Mouse (Mus musculus): ENCODE data around the gene Scnm1. TPM values are rescaled to one million over a fixed set of nuclear protein-coding genes. Genes with fewer than 3 reads are reported as not detected.

The Scnm1 gene
- polyA plus RNA-seq, 1 experiment = 48.5 TPM

DNA sequence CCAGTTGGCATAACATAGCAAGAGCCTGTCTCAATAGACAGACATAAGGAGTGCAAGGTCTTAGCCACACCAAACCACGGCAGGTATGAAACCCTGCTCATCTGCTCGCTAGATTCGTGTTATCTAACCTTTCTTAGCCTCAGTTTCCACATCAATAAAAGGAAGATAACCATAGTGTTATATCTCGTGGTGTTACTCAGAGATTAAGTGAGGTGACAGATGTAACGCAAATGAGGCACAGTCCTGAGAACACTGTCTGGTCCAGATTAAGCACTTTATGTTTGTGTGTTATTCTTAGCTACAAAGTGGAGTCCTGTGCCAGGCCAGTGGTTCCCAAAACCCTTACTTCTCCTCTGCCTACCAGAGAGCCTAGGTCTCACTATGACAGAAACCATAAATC is 31.0 kb upstream of the Scnm1 start:
- no peak for TF ChIP-seq POLR2A (IDR thresholded peaks at IDR 0.05; ENCODE audit: insufficient read depth, low read length)
- TF ChIP-seq CTCF (IDR thresholded peaks at IDR 0.05; ENCODE audit: low read depth, low read length) = no peak
- TF ChIP-seq EP300 (IDR thresholded peaks at IDR 0.05; ENCODE audit: insufficient read depth, low read depth, low read length) = no peak
- H3K9me3 ChIP-seq (replicated peaks; ENCODE audit: control insufficient read depth, insufficient read depth, low read length, poor library complexity, severe bottlenecking) = no peaks in the 10 kb centered on the region
- peaks cover 18% of the 10 kb centered on the region for H3K4me1 ChIP-seq (ENCODE audit: control insufficient read depth, insufficient read depth, low read length)
- H3K36me3 ChIP-seq (ENCODE audit: control insufficient read depth, insufficient read depth, low read length, poor library complexity, severe bottlenecking) = no peaks in the 10 kb centered on the region
- no peak overlapping the region for H3K27ac ChIP-seq (ENCODE audit: insufficient read depth, low read length)
- no peak overlapping the region for H3K9ac ChIP-seq (ENCODE audit: low read depth, poor library complexity, severe bottlenecking)
- H3K4me3 ChIP-seq (ENCODE audit: low read depth, low read length) = no peak overlapping the region
- H3K27me3 ChIP-seq (ENCODE audit: control insufficient read depth, insufficient read depth, low read length, poor library complexity, severe bottlenecking) = no peaks in the 10 kb centered on the region

DNA sequence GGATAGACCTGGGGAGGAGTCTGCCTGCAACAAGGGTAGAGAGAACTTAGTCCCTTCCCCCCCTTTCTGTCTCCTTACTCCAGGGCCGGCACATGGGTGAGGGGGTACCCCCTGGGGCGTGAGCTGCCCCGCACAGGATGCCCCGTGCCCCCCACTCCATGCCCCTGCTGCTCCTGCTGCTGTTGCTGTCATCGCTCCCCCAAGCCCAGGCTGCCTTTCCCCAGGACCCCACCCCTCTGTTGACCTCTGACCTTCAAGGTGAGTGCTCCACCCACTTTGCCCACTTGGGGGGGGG is 30.4 kb upstream of the Scnm1 start:
- Histone ChIP-seq H3K36me3 (ENCODE audit: control insufficient read depth, insufficient read depth, low read length, poor library complexity, severe bottlenecking) (no peaks in the 10 kb centered on the region), H3K27me3 (ENCODE audit: control insufficient read depth, insufficient read depth, low read length, poor library complexity, severe bottlenecking) (no peaks in the 10 kb centered on the region)
- TF ChIP-seq POLR2A (IDR thresholded peaks at IDR 0.05; ENCODE audit: insufficient read depth, low read length) = no peak
- TF ChIP-seq CTCF (IDR thresholded peaks at IDR 0.05; ENCODE audit: low read depth, low read length) = no peak
- no peak for TF ChIP-seq EP300 (IDR thresholded peaks at IDR 0.05; ENCODE audit: insufficient read depth, low read depth, low read length)

DNA sequence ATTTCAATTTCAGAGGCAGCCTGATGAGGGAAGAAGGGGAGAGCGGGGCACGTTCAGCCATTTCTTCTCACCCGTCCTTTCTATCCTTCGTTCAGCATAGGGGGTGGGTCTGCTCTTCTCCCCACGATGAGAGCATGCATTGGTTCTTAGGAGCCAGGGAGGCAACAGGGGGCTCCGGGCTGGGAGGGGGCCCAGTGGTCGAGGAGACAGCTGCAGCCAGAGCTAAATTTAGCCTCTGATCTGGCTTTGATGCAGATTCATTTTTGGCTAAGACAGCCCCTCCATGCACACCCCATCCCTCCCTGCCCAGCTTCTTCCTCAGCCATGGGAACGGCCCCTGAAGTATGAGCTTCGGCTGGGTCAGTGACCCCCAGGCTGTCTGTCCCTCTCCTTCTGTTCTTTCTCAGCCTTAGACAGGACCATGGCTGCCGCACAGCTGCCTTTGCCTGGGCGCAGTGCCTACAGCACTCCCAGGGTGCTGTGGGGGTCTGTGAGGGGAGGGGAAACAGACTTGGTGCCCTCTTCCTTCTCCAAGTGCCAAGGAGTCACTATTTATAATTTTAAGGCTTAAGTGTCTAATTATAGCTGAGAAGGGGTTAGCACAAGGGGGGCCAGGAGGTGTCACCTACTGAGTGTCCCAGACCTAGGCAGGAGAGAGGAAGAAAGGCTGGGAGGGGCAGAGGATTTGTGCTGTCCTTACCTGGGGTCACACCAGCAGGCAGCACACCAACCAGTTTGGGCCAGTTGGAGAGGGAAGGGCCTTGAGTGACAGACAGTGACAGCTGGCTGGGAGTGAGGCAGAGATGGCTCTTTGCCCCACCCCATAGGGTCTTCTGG is 29.8 kb upstream of the Scnm1 start:
- H3K36me3 ChIP-seq (ENCODE audit: control insufficient read depth, insufficient read depth, low read length, poor library complexity, severe bottlenecking) = no peaks in the 10 kb centered on the region
- H3K4me3 ChIP-seq (ENCODE audit: low read depth, low read length) = no peak overlapping the region
- no peak overlapping the region for H3K9ac ChIP-seq (ENCODE audit: low read depth, poor library complexity, severe bottlenecking)
- H3K27me3 ChIP-seq (ENCODE audit: control insufficient read depth, insufficient read depth, low read length, poor library complexity, severe bottlenecking) = no peaks in the 10 kb centered on the region
- H3K4me1 ChIP-seq (ENCODE audit: control insufficient read depth, insufficient read depth, low read length) = peaks cover 18% of the 10 kb centered on the region
- no peaks in the 10 kb centered on the region for H3K9me3 ChIP-seq (replicated peaks; ENCODE audit: control insufficient read depth, insufficient read depth, low read length, poor library complexity, severe bottlenecking)
- H3K27ac ChIP-seq (ENCODE audit: insufficient read depth, low read length) = no peak overlapping the region
- no peak for TF ChIP-seq POLR2A (IDR thresholded peaks at IDR 0.05; ENCODE audit: insufficient read depth, low read length)
- peak; percentile 77; the same call in 1 of the 2 replicates for TF ChIP-seq EP300 (IDR thresholded peaks at IDR 0.05; ENCODE audit: insufficient read depth, low read depth, low read length)

More for the DNA sequence above, 30.4 kb upstream of the Scnm1 start:
- Histone ChIP-seq H3K9ac (ENCODE audit: low read depth, poor library complexity, severe bottlenecking) (no peak overlapping the region), H3K9me3 (replicated peaks; ENCODE audit: control insufficient read depth, insufficient read depth, low read length, poor library complexity, severe bottlenecking) (no peaks in the 10 kb centered on the region), H3K4me3 (ENCODE audit: low read depth, low read length) (no peak overlapping the region), H3K4me1 (ENCODE audit: control insufficient read depth, insufficient read depth, low read length) (peaks cover 18% of the 10 kb centered on the region), H3K27ac (ENCODE audit: insufficient read depth, low read length) (no peak overlapping the region)

DNA sequence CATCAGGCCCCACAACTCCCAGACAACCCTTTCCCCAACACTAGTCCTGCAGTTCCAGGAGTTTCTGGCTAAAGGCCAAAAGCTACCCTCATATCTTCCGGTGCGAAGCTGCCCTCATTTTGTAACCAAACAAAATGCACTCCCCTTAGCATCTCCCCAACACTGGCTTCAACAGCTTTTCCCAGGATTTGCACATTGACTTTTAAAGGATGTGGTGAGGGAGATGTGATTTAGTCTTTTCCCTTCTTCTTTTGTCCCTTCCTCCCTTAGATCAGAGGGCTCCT is 28.5 kb upstream of the Scnm1 start:
- Histone ChIP-seq H3K36me3 (ENCODE audit: control insufficient read depth, insufficient read depth, low read length, poor library complexity, severe bottlenecking) (no peaks in the 10 kb centered on the region), H3K27me3 (ENCODE audit: control insufficient read depth, insufficient read depth, low read length, poor library complexity, severe bottlenecking) (no peaks in the 10 kb centered on the region), H3K9me3 (replicated peaks; ENCODE audit: control insufficient read depth, insufficient read depth, low read length, poor library complexity, severe bottlenecking) (no peaks in the 10 kb centered on the region), H3K4me3 (ENCODE audit: low read depth, low read length) (no peak overlapping the region), H3K4me1 (ENCODE audit: control insufficient read depth, insufficient read depth, low read length) (peaks cover 18% of the 10 kb centered on the region), H3K27ac (ENCODE audit: insufficient read depth, low read length) (peak overlapping the region; percentile 71), H3K9ac (ENCODE audit: low read depth, poor library complexity, severe bottlenecking) (no peak overlapping the region)
- TF ChIP-seq POLR2A (IDR thresholded peaks at IDR 0.05; ENCODE audit: insufficient read depth, low read length) = no peak
- no peak for TF ChIP-seq EP300 (IDR thresholded peaks at IDR 0.05; ENCODE audit: insufficient read depth, low read depth, low read length)
- TF ChIP-seq CTCF (IDR thresholded peaks at IDR 0.05; ENCODE audit: low read depth, low read length) = no peak

DNA sequence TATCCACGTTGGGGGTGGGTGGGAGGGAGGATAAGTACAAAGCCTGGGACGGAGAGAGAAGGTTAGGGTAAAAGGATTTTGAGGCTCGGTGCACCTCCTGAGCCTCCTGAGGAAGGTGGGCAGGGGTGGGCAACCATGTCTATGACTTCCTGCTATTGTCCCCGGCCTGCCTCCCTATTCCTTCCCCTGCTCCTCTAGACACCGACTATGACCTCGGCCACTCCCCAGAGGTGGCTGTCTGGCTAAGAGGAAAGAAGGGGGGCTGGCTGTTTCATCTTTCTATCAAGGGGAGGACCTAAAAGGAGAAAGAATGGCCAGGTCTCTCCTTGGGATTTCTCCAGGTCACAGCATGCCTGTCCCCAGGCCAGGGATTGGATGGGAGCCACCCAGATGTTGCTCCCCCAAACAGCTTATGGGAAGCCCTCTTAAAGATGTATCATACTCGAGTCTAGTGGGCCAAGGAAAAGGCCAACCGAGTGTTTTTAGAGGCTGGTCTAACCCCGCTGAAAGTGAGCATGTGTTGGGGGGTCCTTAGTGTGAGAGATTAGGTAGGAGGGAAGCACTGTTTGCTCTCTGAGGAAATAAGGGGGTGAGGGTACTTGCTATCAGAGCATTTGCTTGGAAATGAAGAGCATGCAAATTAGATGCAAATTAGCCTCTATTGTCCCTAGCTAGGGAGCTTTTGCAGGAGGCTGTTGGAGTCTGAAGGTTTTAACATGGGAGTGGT is 28.0 kb upstream of the Scnm1 start:
- no peaks in the 10 kb centered on the region for H3K9me3 ChIP-seq (replicated peaks; ENCODE audit: control insufficient read depth, insufficient read depth, low read length, poor library complexity, severe bottlenecking)

DNA sequence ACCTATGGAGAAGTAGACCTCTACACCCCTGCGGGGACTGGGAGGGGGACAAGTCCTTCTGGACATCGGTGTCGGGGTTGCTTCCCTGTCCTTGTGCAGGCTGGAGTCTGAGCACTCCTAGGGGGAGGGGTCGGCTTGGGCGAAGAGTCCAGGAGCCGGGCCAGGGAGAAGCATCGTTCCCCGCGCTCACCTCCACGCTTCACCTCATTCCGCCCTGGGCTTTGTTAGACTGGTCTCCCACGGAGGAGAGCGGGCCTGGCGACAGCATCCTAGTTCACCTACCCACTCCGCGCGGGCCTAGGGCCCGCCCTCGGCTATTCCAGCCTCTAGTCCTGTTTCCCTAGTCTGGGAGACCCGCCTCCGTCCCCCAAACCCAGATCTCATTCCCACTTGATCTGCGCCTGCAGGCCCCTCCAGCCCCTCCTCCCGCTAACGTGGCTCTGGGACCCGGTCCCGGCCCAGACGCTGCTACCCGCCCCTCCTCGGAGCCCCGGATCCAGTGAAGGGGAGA is 27.3 kb upstream of the Scnm1 start:
- no peaks in the 10 kb centered on the region for H3K36me3 ChIP-seq (ENCODE audit: control insufficient read depth, insufficient read depth, low read length, poor library complexity, severe bottlenecking)
- no peaks in the 10 kb centered on the region for H3K27me3 ChIP-seq (ENCODE audit: control insufficient read depth, insufficient read depth, low read length, poor library complexity, severe bottlenecking)
- peak overlapping the region; percentile 80 for H3K4me3 ChIP-seq (ENCODE audit: low read depth, low read length)
- H3K9me3 ChIP-seq (replicated peaks; ENCODE audit: control insufficient read depth, insufficient read depth, low read length, poor library complexity, severe bottlenecking) = no peaks in the 10 kb centered on the region
- H3K27ac ChIP-seq (ENCODE audit: insufficient read depth, low read length) = no peak overlapping the region
- TF ChIP-seq EP300 (IDR thresholded peaks at IDR 0.05; ENCODE audit: insufficient read depth, low read depth, low read length) (no peak), CTCF (IDR thresholded peaks at IDR 0.05; ENCODE audit: low read depth, low read length) (no peak), POLR2A (IDR thresholded peaks at IDR 0.05; ENCODE audit: insufficient read depth, low read length) (no peak)
- peak overlapping the region; percentile 54 for H3K9ac ChIP-seq (ENCODE audit: low read depth, poor library complexity, severe bottlenecking)
- H3K4me1 ChIP-seq (ENCODE audit: control insufficient read depth, insufficient read depth, low read length) = peaks cover 18% of the 10 kb centered on the region

More for the DNA sequence above, 28.0 kb upstream of the Scnm1 start:
- peak overlapping the region; percentile 54 for H3K9ac ChIP-seq (ENCODE audit: low read depth, poor library complexity, severe bottlenecking)
- peak overlapping the region; percentile 65; the same call in 1 of the 2 replicates for H3K27ac ChIP-seq (ENCODE audit: insufficient read depth, low read length)
- peak overlapping the region; percentile 80 for H3K4me3 ChIP-seq (ENCODE audit: low read depth, low read length)
- peaks cover 18% of the 10 kb centered on the region for H3K4me1 ChIP-seq (ENCODE audit: control insufficient read depth, insufficient read depth, low read length)
- TF ChIP-seq POLR2A (IDR thresholded peaks at IDR 0.05; ENCODE audit: insufficient read depth, low read length) (no peak), CTCF (IDR thresholded peaks at IDR 0.05; ENCODE audit: low read depth, low read length) (no peak), EP300 (IDR thresholded peaks at IDR 0.05; ENCODE audit: insufficient read depth, low read depth, low read length) (no peak)
- no peaks in the 10 kb centered on the region for H3K27me3 ChIP-seq (ENCODE audit: control insufficient read depth, insufficient read depth, low read length, poor library complexity, severe bottlenecking)
- H3K36me3 ChIP-seq (ENCODE audit: control insufficient read depth, insufficient read depth, low read length, poor library complexity, severe bottlenecking) = no peaks in the 10 kb centered on the region

Measured in ES-Bruce4 (cell line).